Mouse (Mus musculus): ENCODE data around the gene Coro7.

GRCm38 (mm10) chr16:4722915-4723209 is 43.3 kb upstream of the Coro7 start:
- TF ChIP-seq POLR2A (IDR thresholded peaks at IDR 0.05; ENCODE audit: control insufficient read depth, extremely low read depth, insufficient read depth, low read length, poor library complexity) (no peak), CTCF (IDR thresholded peaks at IDR 0.05; ENCODE audit: borderline replicate concordance, control insufficient read depth, extremely low read depth, insufficient read depth, low read length, poor library complexity) (no peak)

Data from thymus, adult 2 months (tissue).